Mouse (Mus musculus) bone marrow macrophage, adult 2 months (primary cell): Measurements from ENCODE around the gene Gcnt3.

ENCODE experiments used
- CTCF ChIP-seq: IDR thresholded peaks from 2 replicates; pipeline ENCODE4 v1.5.1; 2012; ENCODE audit warnings: low read depth, mild to moderate bottlenecking, low read length, moderate library complexity
- POLR2A ChIP-seq: IDR thresholded peaks from 2 replicates; pipeline ENCODE4 v1.6.1; 2012; ENCODE audit warnings: mild to moderate bottlenecking, low read depth, low read length, borderline replicate concordance

- TF ChIP-seq POLR2A (no peak), CTCF (no peak)
Observed at GRCm38 (mm10) chr9:70072387-70072786, 34.5 kb upstream of the Gcnt3 start.
